Mouse (Mus musculus): ENCODE results near the gene Zfp276. TPM values are rescaled to one million over a fixed set of nuclear protein-coding genes. Genes with fewer than 3 reads are reported as not detected.
A peak's percentile ranks its signal among the peaks of the same experiment; 100 is the strongest.

The Zfp276 gene
- polyA plus RNA-seq, 1 experiment = 33.8 TPM

- H3K4me1 ChIP-seq (ENCODE audit: control insufficient read depth, insufficient read depth, insufficient read length, low read length) = peaks cover 4% of the 10 kb centered on the region
- peak overlapping the region; percentile 75 for H3K4me3 ChIP-seq (ENCODE audit: low read depth, low read length)
- no peaks in the 10 kb centered on the region for H3K36me3 ChIP-seq (ENCODE audit: control insufficient read depth, insufficient read depth, low read length)
- H3K27me3 ChIP-seq (ENCODE audit: control insufficient read depth, insufficient read depth, low read length) = no peaks in the 10 kb centered on the region
- no peak for TF ChIP-seq CTCF (IDR thresholded peaks at IDR 0.05; ENCODE audit: extremely low read depth, insufficient read length, insufficient replicate concordance, low read depth, low read length)
- no peak for TF ChIP-seq POLR2A (IDR thresholded peaks at IDR 0.05; ENCODE audit: low read depth, low read length)
- H3K27ac ChIP-seq (ENCODE audit: insufficient read depth, low read depth, low read length) = no peak overlapping the region
- WGBS = 25% methylated on average over 13 of the region's 13 CpGs
These were observed 19.0 kb upstream of the Zfp276 start for GRCm38 (mm10) chr8:123234918-123235519.

GRCm38 (mm10) chr8:123235520-123236497, 18.2 kb upstream of the Zfp276 start, which contains the start of gene Spata2l:
Gene Spata2l (minus strand): TSS chr8:123236233.
- 2% methylated on average over 57 of the region's 57 CpGs for WGBS
- no peaks in the 10 kb centered on the region for H3K36me3 ChIP-seq (ENCODE audit: control insufficient read depth, insufficient read depth, low read length)
- no peaks in the 10 kb centered on the region for H3K27me3 ChIP-seq (ENCODE audit: control insufficient read depth, insufficient read depth, low read length)
- H3K4me1 ChIP-seq (ENCODE audit: control insufficient read depth, insufficient read depth, insufficient read length, low read length) = peaks cover 4% of the 10 kb centered on the region
- H3K27ac ChIP-seq (ENCODE audit: insufficient read depth, low read depth, low read length) = no peak within 1 kb of the TSS
- peak within 1 kb of the TSS; percentile 75 for H3K4me3 ChIP-seq (ENCODE audit: low read depth, low read length)
- TF ChIP-seq POLR2A (IDR thresholded peaks at IDR 0.05; ENCODE audit: low read depth, low read length) = 0 out of 2 replicates have a peak, but pooled peaks have one; percentile 11
- TF ChIP-seq CTCF (IDR thresholded peaks at IDR 0.05; ENCODE audit: extremely low read depth, insufficient read length, insufficient replicate concordance, low read depth, low read length) = no peak

GRCm38 (mm10) chr8:123239398-123239797, 14.6 kb upstream of the Zfp276 start:
- no peak overlapping the region for H3K4me3 ChIP-seq (ENCODE audit: low read depth, low read length)
- H3K4me1 ChIP-seq (ENCODE audit: control insufficient read depth, insufficient read depth, insufficient read length, low read length) = peaks cover 4% of the 10 kb centered on the region
- 90% methylated on average over 10 of the region's 10 CpGs for WGBS
- H3K27ac ChIP-seq (ENCODE audit: insufficient read depth, low read depth, low read length) = no peak overlapping the region
- H3K36me3 ChIP-seq (ENCODE audit: control insufficient read depth, insufficient read depth, low read length) = peaks cover 4% of the 10 kb centered on the region; the same call in 1 of the 2 replicates
- H3K27me3 ChIP-seq (ENCODE audit: control insufficient read depth, insufficient read depth, low read length) = no peaks in the 10 kb centered on the region
- TF ChIP-seq CTCF (IDR thresholded peaks at IDR 0.05; ENCODE audit: extremely low read depth, insufficient read length, insufficient replicate concordance, low read depth, low read length) = no peak
- no peak for TF ChIP-seq POLR2A (IDR thresholded peaks at IDR 0.05; ENCODE audit: low read depth, low read length)

DNA sequence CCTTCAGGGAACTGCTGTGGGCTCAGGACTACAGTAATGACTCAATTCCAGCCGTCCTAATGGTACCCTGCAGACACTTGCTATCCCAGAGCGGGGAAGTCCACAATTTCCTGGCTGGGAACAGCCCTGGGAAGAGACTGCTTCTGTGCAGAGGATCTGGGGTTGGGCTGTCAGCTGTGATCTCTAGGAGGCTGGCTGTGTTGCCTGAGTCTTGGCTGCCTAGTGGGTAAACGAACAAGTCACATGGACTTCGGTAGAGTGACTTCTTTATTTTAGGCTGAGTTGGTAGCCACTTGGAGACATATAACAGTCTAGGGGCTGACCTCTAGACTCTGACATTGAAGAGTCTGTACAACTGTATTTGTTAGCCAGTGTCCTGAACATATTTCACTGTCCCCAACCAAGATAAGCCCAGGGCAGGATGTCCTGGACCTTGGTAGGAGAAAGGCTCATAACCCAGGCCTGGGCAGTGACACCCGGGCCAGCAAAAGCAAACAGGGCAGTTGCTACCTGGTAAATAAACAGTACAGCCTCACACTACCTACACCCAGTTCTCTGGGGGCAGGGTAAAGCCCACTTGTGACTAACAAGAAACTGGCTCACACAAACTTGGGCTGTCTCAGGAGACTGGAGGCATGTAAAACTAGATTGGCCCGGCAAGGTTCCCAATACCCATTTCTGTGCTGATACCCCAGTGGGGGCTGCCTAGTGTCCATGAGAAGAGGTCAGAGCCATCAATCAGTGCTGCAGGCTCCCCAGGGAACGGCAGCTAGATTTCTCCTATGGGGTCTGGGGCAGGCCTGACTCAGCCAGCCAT, 11.7 kb upstream of the Zfp276 start:
- Histone ChIP-seq H3K27me3 (ENCODE audit: control insufficient read depth, insufficient read depth, low read length) (no peaks in the 10 kb centered on the region), H3K4me3 (ENCODE audit: low read depth, low read length) (no peak overlapping the region), H3K4me1 (ENCODE audit: control insufficient read depth, insufficient read depth, insufficient read length, low read length) (no peaks in the 10 kb centered on the region), H3K36me3 (ENCODE audit: control insufficient read depth, insufficient read depth, low read length) (peaks cover 26% of the 10 kb centered on the region), H3K27ac (ENCODE audit: insufficient read depth, low read depth, low read length) (no peak overlapping the region)
- 79% methylated on average over 7 of the region's 7 CpGs for WGBS
- TF ChIP-seq POLR2A (IDR thresholded peaks at IDR 0.05; ENCODE audit: low read depth, low read length) = no peak
- TF ChIP-seq CTCF (IDR thresholded peaks at IDR 0.05; ENCODE audit: extremely low read depth, insufficient read length, insufficient replicate concordance, low read depth, low read length) = no peak

- Histone ChIP-seq H3K4me3 (ENCODE audit: low read depth, low read length) (no peak overlapping the region), H3K27ac (ENCODE audit: insufficient read depth, low read depth, low read length) (no peak overlapping the region), H3K27me3 (ENCODE audit: control insufficient read depth, insufficient read depth, low read length) (no peaks in the 10 kb centered on the region), H3K4me1 (ENCODE audit: control insufficient read depth, insufficient read depth, insufficient read length, low read length) (no peaks in the 10 kb centered on the region), H3K36me3 (ENCODE audit: control insufficient read depth, insufficient read depth, low read length) (peaks cover 34% of the 10 kb centered on the region)
- WGBS = 74% methylated on average over 11 of the region's 11 CpGs
- TF ChIP-seq POLR2A (IDR thresholded peaks at IDR 0.05; ENCODE audit: low read depth, low read length) (no peak), CTCF (IDR thresholded peaks at IDR 0.05; ENCODE audit: extremely low read depth, insufficient read length, insufficient replicate concordance, low read depth, low read length) (no peak)
These were observed 10.9 kb upstream of the Zfp276 start for GRCm38 (mm10) chr8:123243053-123243452.

- Histone ChIP-seq H3K27ac (ENCODE audit: insufficient read depth, low read depth, low read length) (no peak overlapping the region), H3K27me3 (ENCODE audit: control insufficient read depth, insufficient read depth, low read length) (no peaks in the 10 kb centered on the region), H3K4me1 (ENCODE audit: control insufficient read depth, insufficient read depth, insufficient read length, low read length) (no peaks in the 10 kb centered on the region), H3K4me3 (ENCODE audit: low read depth, low read length) (no peak overlapping the region), H3K36me3 (ENCODE audit: control insufficient read depth, insufficient read depth, low read length) (peaks cover 38% of the 10 kb centered on the region)
- TF ChIP-seq CTCF (IDR thresholded peaks at IDR 0.05; ENCODE audit: extremely low read depth, insufficient read length, insufficient replicate concordance, low read depth, low read length) (no peak), POLR2A (IDR thresholded peaks at IDR 0.05; ENCODE audit: low read depth, low read length) (no peak)
- WGBS = 84% methylated on average over 4 of the region's 4 CpGs
These were observed 9.6 kb upstream of the Zfp276 start for GRCm38 (mm10) chr8:123244382-123244781.

Measured in small intestine, adult 2 months (tissue).